Mouse (Mus musculus): ENCODE results near the gene Ralgps2. TPM values are rescaled to one million over a fixed set of nuclear protein-coding genes. Genes with fewer than 3 reads are reported as not detected.

The Ralgps2 gene
- polyA plus RNA-seq, 1 experiment from 2014 or later, result 41.3 TPM

DNA sequence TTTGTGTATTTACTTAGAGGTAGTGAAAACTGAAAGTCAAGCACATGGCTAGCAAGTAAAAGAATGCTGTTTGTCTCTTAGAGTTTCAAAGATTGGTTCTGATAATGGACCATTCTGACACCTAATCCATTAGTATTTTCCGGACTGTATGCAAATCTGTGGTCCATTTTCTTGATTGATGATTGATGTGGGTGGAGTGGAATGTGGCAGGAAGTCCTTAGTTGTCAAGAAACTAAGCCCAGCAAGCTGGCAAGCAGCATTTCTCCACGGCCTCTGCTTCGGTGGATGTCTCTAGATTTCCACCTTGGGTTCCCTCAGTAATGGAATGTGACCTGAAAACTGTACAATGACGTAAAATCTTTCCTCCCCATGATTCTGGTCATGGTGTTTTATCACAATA lies 68.8 kb downstream of the Ralgps2 start:
- no peaks in the 10 kb centered on the region for H3K36me3 ChIP-seq (ENCODE audit: control insufficient read depth, insufficient read depth, low read length)
- TF ChIP-seq EP300 (optimal IDR thresholded peaks at IDR 0.05) (no peak), CTCF (IDR thresholded peaks at IDR 0.05; ENCODE audit: low read depth) (no peak)
- no peak overlapping the region for H3K4me2 ChIP-seq (replicated peaks; ENCODE audit: low read depth)
- H3K9me3 ChIP-seq (ENCODE audit: control insufficient read depth, low read length), result no peaks in the 10 kb centered on the region
- no peak overlapping the region for H3K4me3 ChIP-seq (ENCODE audit: low read depth, low read length)
- no peaks in the 10 kb centered on the region for H3K27me3 ChIP-seq (ENCODE audit: control insufficient read depth, insufficient read depth, low read length)
- ATAC-seq (ENCODE audit: low FRiP score, low TSS enrichment), result no peak
- no peak overlapping the region for H3K27ac ChIP-seq (replicated peaks)
- no peak for DNase-seq (ENCODE audit: low spot score)
- no peak overlapping the region for H3K9ac ChIP-seq (ENCODE audit: low read length)
- H3K4me1 ChIP-seq (replicated peaks; ENCODE audit: control insufficient read depth, insufficient read depth), result no peaks in the 10 kb centered on the region
- 70% methylated on average over 4 of the region's 4 CpGs for WGBS

DNA sequence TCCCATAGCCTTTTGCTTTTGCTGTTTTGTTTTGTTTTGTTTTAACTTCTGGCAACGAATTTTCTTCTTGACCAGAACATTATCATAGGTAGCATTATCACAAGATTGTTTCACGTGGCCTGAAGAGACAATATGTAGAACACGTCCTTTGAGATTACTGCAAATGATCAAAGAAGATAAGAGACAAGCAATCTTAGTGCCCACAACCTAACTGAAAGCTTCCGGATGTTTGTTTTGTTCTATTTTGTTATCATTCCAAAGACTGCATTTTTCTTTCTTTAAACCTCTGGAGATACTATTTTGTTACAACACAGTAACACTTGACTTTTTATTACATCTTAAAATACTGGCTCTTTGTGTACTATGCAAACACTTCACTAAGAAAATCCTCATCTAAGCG lies 69.4 kb downstream of the Ralgps2 start:
- no peaks in the 10 kb centered on the region for H3K36me3 ChIP-seq (ENCODE audit: control insufficient read depth, insufficient read depth, low read length)
- no peaks in the 10 kb centered on the region for H3K9me3 ChIP-seq (ENCODE audit: control insufficient read depth, low read length)
- H3K4me3 ChIP-seq (ENCODE audit: low read depth, low read length), result no peak overlapping the region
- DNase-seq (ENCODE audit: low spot score) (no peak), ATAC-seq (ENCODE audit: low FRiP score, low TSS enrichment) (no peak)
- no peak overlapping the region for H3K4me2 ChIP-seq (replicated peaks; ENCODE audit: low read depth)
- WGBS, result 77% methylated on average over 5 of the region's 5 CpGs
- H3K27me3 ChIP-seq (ENCODE audit: control insufficient read depth, insufficient read depth, low read length), result no peaks in the 10 kb centered on the region
- no peak overlapping the region for H3K9ac ChIP-seq (ENCODE audit: low read length)
- TF ChIP-seq EP300 (optimal IDR thresholded peaks at IDR 0.05) (no peak), CTCF (IDR thresholded peaks at IDR 0.05; ENCODE audit: low read depth) (no peak)
- no peak overlapping the region for H3K27ac ChIP-seq (replicated peaks)
- no peaks in the 10 kb centered on the region for H3K4me1 ChIP-seq (replicated peaks; ENCODE audit: control insufficient read depth, insufficient read depth)

DNA sequence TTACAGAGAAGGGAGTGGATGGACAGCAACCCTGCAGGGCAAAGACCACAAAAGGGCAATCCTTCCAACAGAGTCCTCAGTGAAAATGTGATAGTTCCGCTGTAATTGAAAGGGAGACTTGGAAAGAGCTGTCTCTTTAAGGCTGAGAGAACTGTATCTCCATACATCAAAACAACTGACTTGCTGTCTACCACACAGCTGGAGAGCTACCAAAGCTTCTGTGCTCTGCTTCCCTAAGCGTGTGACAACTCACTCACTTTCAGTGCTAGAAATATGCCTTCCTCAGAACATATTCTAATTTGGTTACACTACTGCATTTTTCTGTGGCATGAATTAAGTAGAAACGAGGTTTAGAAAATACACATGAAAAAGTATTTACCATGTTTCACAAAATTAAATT lies 75.2 kb downstream of the Ralgps2 start:
- no peak overlapping the region for H3K27ac ChIP-seq (replicated peaks)
- no peak overlapping the region for H3K4me2 ChIP-seq (replicated peaks; ENCODE audit: low read depth)
- TF ChIP-seq CTCF (IDR thresholded peaks at IDR 0.05; ENCODE audit: low read depth) (no peak), EP300 (optimal IDR thresholded peaks at IDR 0.05) (no peak)
- no peak overlapping the region for H3K9ac ChIP-seq (ENCODE audit: low read length)
- H3K9me3 ChIP-seq (ENCODE audit: control insufficient read depth, low read length), result no peaks in the 10 kb centered on the region
- H3K36me3 ChIP-seq (ENCODE audit: control insufficient read depth, insufficient read depth, low read length), result no peaks in the 10 kb centered on the region
- WGBS, result 34% methylated on average over 3 of the region's 3 CpGs
- H3K27me3 ChIP-seq (ENCODE audit: control insufficient read depth, insufficient read depth, low read length), result no peaks in the 10 kb centered on the region
- H3K4me1 ChIP-seq (replicated peaks; ENCODE audit: control insufficient read depth, insufficient read depth), result no peaks in the 10 kb centered on the region
- ATAC-seq (ENCODE audit: low FRiP score, low TSS enrichment), result no peak
- no peak for DNase-seq (ENCODE audit: low spot score)
- no peak overlapping the region for H3K4me3 ChIP-seq (ENCODE audit: low read depth, low read length)

DNA sequence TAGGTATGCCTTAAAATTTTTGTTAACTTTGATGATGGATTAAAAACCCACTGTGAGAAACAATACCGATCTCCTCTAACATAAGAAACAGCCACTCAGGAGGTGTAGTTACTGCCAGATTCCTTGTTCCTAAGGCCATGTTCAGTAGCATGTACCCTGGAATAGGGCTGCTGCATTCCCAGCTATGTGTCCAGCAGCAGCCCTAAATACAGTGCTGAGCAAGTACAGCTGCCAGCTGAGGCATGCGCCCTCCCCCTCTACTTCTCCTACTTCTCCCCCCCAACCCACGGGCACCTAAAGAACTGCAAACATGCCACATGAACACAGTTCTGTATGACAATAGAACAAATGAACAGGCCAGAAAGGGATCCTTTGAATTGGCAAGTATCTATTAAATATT lies 75.7 kb downstream of the Ralgps2 start:
- 48% methylated on average over 3 of the region's 3 CpGs for WGBS
- no peaks in the 10 kb centered on the region for H3K4me1 ChIP-seq (replicated peaks; ENCODE audit: control insufficient read depth, insufficient read depth)
- no peak for ATAC-seq (ENCODE audit: low FRiP score, low TSS enrichment)

DNA sequence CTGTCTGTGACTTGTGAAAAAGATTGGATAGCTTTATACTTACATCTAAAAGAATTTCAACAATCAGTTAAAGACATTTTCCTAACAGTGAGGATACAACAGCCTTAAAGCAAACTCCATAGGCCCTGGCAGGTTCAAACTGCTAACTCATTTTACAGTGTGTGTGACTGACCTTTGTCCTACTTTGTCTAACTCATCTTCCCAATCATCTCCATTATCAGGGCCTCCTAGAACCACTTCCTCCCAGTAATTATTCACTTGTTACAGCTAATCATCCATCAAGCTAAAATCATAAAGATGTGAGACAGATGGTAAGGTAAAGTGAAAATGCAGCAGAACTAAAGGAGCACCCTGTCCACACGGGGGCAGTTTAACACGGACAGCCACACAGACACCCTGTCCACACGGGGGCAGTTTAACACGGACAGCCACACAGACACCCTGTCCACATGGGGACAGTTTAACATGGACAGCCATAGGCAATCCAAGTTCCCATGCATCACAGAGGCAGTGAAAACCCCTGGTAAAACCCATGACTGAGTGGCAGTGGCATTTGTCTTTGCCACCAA lies 77.9 kb downstream of the Ralgps2 start:
- ATAC-seq (ENCODE audit: low FRiP score, low TSS enrichment) (no peak), DNase-seq (ENCODE audit: low spot score) (no peak)
- no peak overlapping the region for H3K4me3 ChIP-seq (ENCODE audit: low read depth, low read length)
- 36% methylated on average over 4 of the region's 4 CpGs for WGBS
- H3K9me3 ChIP-seq (ENCODE audit: control insufficient read depth, low read length), result no peaks in the 10 kb centered on the region
- H3K27me3 ChIP-seq (ENCODE audit: control insufficient read depth, insufficient read depth, low read length), result no peaks in the 10 kb centered on the region
- H3K4me1 ChIP-seq (replicated peaks; ENCODE audit: control insufficient read depth, insufficient read depth), result no peaks in the 10 kb centered on the region
- no peaks in the 10 kb centered on the region for H3K36me3 ChIP-seq (ENCODE audit: control insufficient read depth, insufficient read depth, low read length)
- TF ChIP-seq EP300 (optimal IDR thresholded peaks at IDR 0.05), result no peak
- peak; percentile 83 for TF ChIP-seq CTCF (IDR thresholded peaks at IDR 0.05; ENCODE audit: low read depth)
- no peak overlapping the region for H3K4me2 ChIP-seq (replicated peaks; ENCODE audit: low read depth)
- no peak overlapping the region for H3K9ac ChIP-seq (ENCODE audit: low read length)
- H3K27ac ChIP-seq (replicated peaks), result no peak overlapping the region

More for the DNA sequence above, 75.7 kb downstream of the Ralgps2 start:
- TF ChIP-seq CTCF (IDR thresholded peaks at IDR 0.05; ENCODE audit: low read depth) (no peak), EP300 (optimal IDR thresholded peaks at IDR 0.05) (no peak)
- Histone ChIP-seq H3K36me3 (ENCODE audit: control insufficient read depth, insufficient read depth, low read length) (no peaks in the 10 kb centered on the region), H3K27ac (replicated peaks) (0 out of 2 replicates have a peak overlapping the region, but pooled peaks have one; percentile 10), H3K4me2 (replicated peaks; ENCODE audit: low read depth) (no peak overlapping the region), H3K9me3 (ENCODE audit: control insufficient read depth, low read length) (no peaks in the 10 kb centered on the region), H3K27me3 (ENCODE audit: control insufficient read depth, insufficient read depth, low read length) (no peaks in the 10 kb centered on the region), H3K4me3 (ENCODE audit: low read depth, low read length) (no peak overlapping the region), H3K9ac (ENCODE audit: low read length) (no peak overlapping the region)
- no peak for DNase-seq (ENCODE audit: low spot score)

DNA sequence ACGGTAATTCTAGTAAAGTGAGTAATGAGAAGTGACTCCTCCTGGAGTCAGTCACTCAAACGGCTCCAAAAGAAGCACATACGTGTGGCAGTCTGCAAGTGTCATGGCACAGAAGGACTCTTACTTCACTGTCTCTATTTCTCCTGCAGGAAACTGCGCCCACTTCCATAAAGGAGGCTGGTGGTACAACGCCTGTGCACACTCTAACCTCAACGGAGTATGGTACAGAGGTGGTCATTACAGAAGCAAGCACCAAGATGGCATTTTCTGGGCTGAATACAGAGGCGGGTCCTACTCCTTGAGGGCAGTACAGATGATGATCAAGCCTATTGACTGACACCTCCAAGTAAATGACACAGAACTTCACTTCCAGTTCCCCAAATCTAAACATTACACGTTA lies 79.2 kb downstream of the Ralgps2 start:
- no peak for TF ChIP-seq EP300 (optimal IDR thresholded peaks at IDR 0.05)
- no peak for TF ChIP-seq CTCF (IDR thresholded peaks at IDR 0.05; ENCODE audit: low read depth)
- no peak for DNase-seq (ENCODE audit: low spot score)
- H3K27ac ChIP-seq (replicated peaks), result no peak overlapping the region
- no peak overlapping the region for H3K9ac ChIP-seq (ENCODE audit: low read length)
- H3K27me3 ChIP-seq (ENCODE audit: control insufficient read depth, insufficient read depth, low read length), result no peaks in the 10 kb centered on the region
- no peaks in the 10 kb centered on the region for H3K4me1 ChIP-seq (replicated peaks; ENCODE audit: control insufficient read depth, insufficient read depth)
- ATAC-seq (ENCODE audit: low FRiP score, low TSS enrichment), result no peak
- WGBS, result 75% methylated on average over 8 of the region's 8 CpGs
- H3K4me3 ChIP-seq (ENCODE audit: low read depth, low read length), result no peak overlapping the region
- H3K36me3 ChIP-seq (ENCODE audit: control insufficient read depth, insufficient read depth, low read length), result no peaks in the 10 kb centered on the region
- H3K9me3 ChIP-seq (ENCODE audit: control insufficient read depth, low read length), result no peaks in the 10 kb centered on the region
- H3K4me2 ChIP-seq (replicated peaks; ENCODE audit: low read depth), result no peak overlapping the region
